In the genomic region with DNA sequence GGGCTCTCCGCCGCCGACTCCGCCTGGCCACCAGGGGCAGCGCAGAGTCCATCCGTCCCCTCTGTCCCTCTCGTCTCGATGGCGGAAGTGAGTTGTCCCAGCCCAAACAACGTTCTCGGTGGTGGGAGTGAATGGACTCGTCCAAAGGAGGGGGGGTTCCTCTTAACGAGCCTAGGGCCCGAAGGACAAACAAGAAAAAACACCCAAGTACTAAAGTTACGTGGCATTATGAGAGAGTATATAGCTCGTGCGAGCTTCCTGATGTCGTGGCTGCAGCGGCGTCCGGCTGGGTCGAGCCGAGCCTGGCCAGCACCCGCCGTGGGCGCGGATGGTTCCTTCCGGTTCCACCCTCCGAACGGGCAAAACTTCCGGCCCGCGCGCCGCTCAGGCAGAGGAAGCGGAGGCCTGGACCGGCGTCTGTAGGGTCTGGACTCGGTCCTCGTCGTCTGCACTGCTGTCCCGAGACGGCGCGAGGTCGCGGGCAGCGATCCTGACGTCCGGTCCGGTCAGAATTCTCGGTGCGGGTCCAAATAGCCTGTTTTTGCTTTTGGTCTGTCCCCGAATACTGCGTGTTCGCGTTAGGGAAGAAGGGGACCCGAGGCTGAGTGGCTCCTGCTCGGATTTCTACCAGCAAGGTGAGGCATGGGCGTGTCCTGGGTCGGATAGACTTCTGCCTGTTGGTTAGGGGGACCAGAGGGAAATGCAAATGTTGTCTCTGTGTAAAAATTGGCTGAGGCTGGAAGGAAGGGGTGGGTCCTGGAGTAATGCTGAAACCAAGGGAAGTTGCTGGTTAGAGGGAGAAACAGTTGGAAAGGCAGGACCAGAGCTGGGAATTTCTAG, we compare ENCODE assay signal across 8 mouse cellular contexts. TPM values are rescaled to one million over a fixed set of nuclear protein-coding genes. Genes with fewer than 3 reads are reported as not detected.
A peak's percentile ranks its signal among the peaks of the same experiment; 100 is the strongest.
DNase-seq lines count a peak whose midpoint lies in the region; ATAC-seq and TF ChIP-seq lines count a peak whose summit lies in the region.

Atg101 (plus strand) TSS at position 362 of the 840 bp plus-strand sequence.

- no peaks in the 10 kb centered on the region for H3K27me3 ChIP-seq in heart, embryonic 12.5 days (replicated peaks)
- H3K27me3 ChIP-seq in kidney, postnatal 0 days (ENCODE audit: insufficient read depth, low read length) = no peaks in the 10 kb centered on the region
- no peaks in the 10 kb centered on the region for H3K27me3 ChIP-seq in liver, embryonic 11.5 days (replicated peaks; ENCODE audit: control insufficient read depth, insufficient read depth, low read length)
- H3K27me3 ChIP-seq in stomach, embryonic 14.5 days (ENCODE audit: control insufficient read depth, insufficient read depth, low read length) = no peaks in the 10 kb centered on the region

- H3K9me3 ChIP-seq in heart, embryonic 12.5 days (replicated peaks) = no peaks in the 10 kb centered on the region
- H3K9me3 ChIP-seq in kidney, postnatal 0 days (replicated peaks; ENCODE audit: low read length) = no peaks in the 10 kb centered on the region
- H3K9me3 ChIP-seq in liver, embryonic 11.5 days (ENCODE audit: control insufficient read depth, low read length) = no peaks in the 10 kb centered on the region
- no peaks in the 10 kb centered on the region for H3K9me3 ChIP-seq in stomach, embryonic 14.5 days (ENCODE audit: control insufficient read depth, low read depth, low read length)

- WGBS in heart, embryonic 12.5 days = under 1% methylated on average over 61 of the region's 61 CpGs
- whole genome bisulfite sequencing in kidney, postnatal 0 days = under 1% methylated on average over 61 of the region's 61 CpGs
- WGBS in liver, embryonic 11.5 days = 0% methylated on average over 61 of the region's 61 CpGs
- WGBS in stomach, embryonic 14.5 days = under 1% methylated on average over 61 of the region's 61 CpGs

- TF ChIP-seq CTCF in kidney, postnatal 0 days (IDR thresholded peaks at IDR 0.05; ENCODE audit: low read depth) = peak; percentile 92

- H3K4me1 ChIP-seq in heart, embryonic 12.5 days (replicated peaks) = peaks cover 22% of the 10 kb centered on the region
- peaks cover 8% of the 10 kb centered on the region for H3K4me1 ChIP-seq in kidney, postnatal 0 days (replicated peaks; ENCODE audit: insufficient read depth, low read length)
- peaks cover 10% of the 10 kb centered on the region for H3K4me1 ChIP-seq in liver, embryonic 11.5 days (replicated peaks; ENCODE audit: control insufficient read depth, insufficient read depth, low read length)
- peaks cover 15% of the 10 kb centered on the region; the same call in 1 of the 2 replicates for H3K4me1 ChIP-seq in stomach, embryonic 14.5 days (ENCODE audit: control insufficient read depth, insufficient read depth, low read length)

- ATAC-seq in erythroid progenitor cell, adult 5-6 weeks (replicated peaks; ENCODE audit: low FRiP score, poor library complexity, severe bottlenecking) = peak; percentile 96
- ATAC-seq in heart, embryonic 12.5 days (ENCODE audit: insufficient number of reproducible peaks, low FRiP score) = peak; percentile 90
- ATAC-seq in kidney, postnatal 0 days (replicated peaks; ENCODE audit: low FRiP score, low read depth) = peak; percentile 89
- ATAC-seq in liver, embryonic 11.5 days (replicated peaks; ENCODE audit: low FRiP score) = peak; percentile 95
- ATAC-seq in stomach, embryonic 14.5 days (ENCODE audit: insufficient number of reproducible peaks, insufficient read depth, low FRiP score, low read depth) = peak; percentile 87

- peak within 1 kb of the TSS; percentile 89 for H3K9ac ChIP-seq in heart, embryonic 12.5 days
- H3K9ac ChIP-seq in kidney, postnatal 0 days (ENCODE audit: low read depth, low read length) = peak within 1 kb of the TSS; percentile 79
- H3K9ac ChIP-seq in liver, embryonic 11.5 days (ENCODE audit: low read depth, low read length) = peak within 1 kb of the TSS; percentile 70
- H3K9ac ChIP-seq in stomach, embryonic 14.5 days (replicated peaks; ENCODE audit: low read depth, low read length) = peak within 1 kb of the TSS; percentile 79

- peaks cover 30% of the 10 kb centered on the region for H3K36me3 ChIP-seq in heart, embryonic 12.5 days
- H3K36me3 ChIP-seq in kidney, postnatal 0 days (ENCODE audit: insufficient read depth, low read length) = peaks cover 23% of the 10 kb centered on the region; the same call in 1 of the 2 replicates
- H3K36me3 ChIP-seq in liver, embryonic 11.5 days (ENCODE audit: control insufficient read depth, insufficient read depth, low read length) = peaks cover 5% of the 10 kb centered on the region; the same call in 1 of the 2 replicates
- peaks cover 24% of the 10 kb centered on the region for H3K36me3 ChIP-seq in stomach, embryonic 14.5 days (ENCODE audit: control insufficient read depth, insufficient read depth, low read length)

- peak; percentile 94 for DNase-seq in CD4-positive helper T cell, adult 2 months (ENCODE audit: low read depth, low spot score)
- DNase-seq in brain, embryonic 18.5 days (ENCODE audit: low read depth, low spot score) = peak; percentile 78
- DNase-seq in kidney, postnatal 0 days (ENCODE audit: low spot score) = peak; percentile 94
- DNase-seq in liver, embryonic 11.5 days (ENCODE audit: low spot score) = peak; percentile 93
- peak; percentile 99 for DNase-seq in naive thymus-derived CD4-positive, alpha-beta T cell, adult 2 months (ENCODE audit: low read depth)

- peak within 1 kb of the TSS; percentile 40 for H3K27ac ChIP-seq in heart, embryonic 12.5 days (ENCODE audit: poor library complexity, severe bottlenecking)
- peak within 1 kb of the TSS; percentile 70 for H3K27ac ChIP-seq in kidney, postnatal 0 days
- peak within 1 kb of the TSS; percentile 54; the same call in 1 of the 2 replicates for H3K27ac ChIP-seq in liver, embryonic 11.5 days (ENCODE audit: low read depth, low read length)
- H3K27ac ChIP-seq in stomach, embryonic 14.5 days (ENCODE audit: low read length) = peak within 1 kb of the TSS; percentile 77

- H3K4me2 ChIP-seq in heart, embryonic 12.5 days = peak within 1 kb of the TSS; percentile 84
- H3K4me2 ChIP-seq in kidney, postnatal 0 days (ENCODE audit: low read length) = peak within 1 kb of the TSS; percentile 88
- peak within 1 kb of the TSS; percentile 98 for H3K4me2 ChIP-seq in liver, embryonic 11.5 days
- peak within 1 kb of the TSS; percentile 96 for H3K4me2 ChIP-seq in stomach, embryonic 14.5 days (replicated peaks; ENCODE audit: low read depth, low read length)

- peak within 1 kb of the TSS; percentile 80 for H3K4me3 ChIP-seq in heart, embryonic 12.5 days
- peak within 1 kb of the TSS; percentile 69 for H3K4me3 ChIP-seq in kidney, postnatal 0 days (replicated peaks; ENCODE audit: low read depth, low read length)
- peak within 1 kb of the TSS; percentile 70 for H3K4me3 ChIP-seq in liver, embryonic 11.5 days (ENCODE audit: low read depth, low read length)
- H3K4me3 ChIP-seq in stomach, embryonic 14.5 days (ENCODE audit: low read depth, low read length) = peak within 1 kb of the TSS; percentile 96

RNA-seq across cellular contexts. Expression of gene Atg101, which starts in this region (rescaled TPM):
- total RNA-seq in erythroid progenitor cell, adult 5-6 weeks (2015; ENCODE audit: low replicate concordance) = 1.4 TPM in 1 of 2 replicates, not detected in the other
- 5.8 and 11.4 TPM in 2 replicates for total RNA-seq in erythroid progenitor cell, adult 5-6 weeks (2017; ENCODE audit: low replicate concordance)
- 46.6 and 49.7 TPM in 2 replicates for polyA plus RNA-seq in heart, embryonic 12.5 days (2016; fragmentation: Nextera tagmentation; extraction: Ambion mirVana)
- polyA plus RNA-seq in kidney, postnatal 0 days (2015; fragmentation: Nextera tagmentation; extraction: Ambion mirVana) = 77.1 and 79.5 TPM in 2 replicates
- 52.6 and 54.9 TPM in 2 replicates for polyA plus RNA-seq in liver, embryonic 11.5 days (2014; fragmentation: Nextera tagmentation; extraction: Ambion mirVana)
- 63.5 and 64.1 TPM in 2 replicates for polyA plus RNA-seq in stomach, embryonic 14.5 days (2014; fragmentation: Nextera tagmentation; extraction: Ambion mirVana)

Comparison
In these comparisons a context has a peak if more than half of its experiments do, and no peak if none do; other contexts are left out.
1. Peak in every context shown above with its lines: DNase-seq, ATAC-seq, H3K4me3 ChIP-seq and H3K27ac ChIP-seq.